Mouse (Mus musculus): ENCODE measurements around the gene Adamts9.

Gene Adamts9

DNA sequence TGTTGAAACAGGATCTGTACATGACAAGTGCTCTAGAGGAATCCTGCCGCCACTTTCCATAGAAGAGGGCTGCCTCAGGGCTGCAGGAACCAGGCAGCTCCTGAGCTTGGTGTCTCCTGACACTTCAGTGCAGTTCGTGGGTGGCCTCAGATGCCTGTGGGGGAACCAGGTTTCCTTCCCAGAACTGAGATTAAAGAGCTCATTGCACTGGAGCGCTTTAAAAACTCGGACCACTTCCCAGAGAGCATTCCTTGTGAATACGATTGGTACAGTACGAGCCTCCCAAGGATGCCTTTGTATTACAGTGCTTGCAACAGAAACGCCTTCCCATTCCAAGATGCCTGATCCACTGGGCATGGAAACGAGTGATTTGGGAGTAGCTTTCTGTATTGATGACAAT lies 18.8 kb downstream of the Adamts9 start:
- no peak for DNase-seq (ENCODE audit: low read depth, low spot score)

- DNase-seq (ENCODE audit: low read depth, low spot score) = no peak
Measured at GRCm38 (mm10) chr6:92921843-92922242, 21.4 kb downstream of the Adamts9 start.

- no peak for DNase-seq (ENCODE audit: low read depth, low spot score)
Measured at GRCm38 (mm10) chr6:92920938-92921689, 22.2 kb downstream of the Adamts9 start.

- DNase-seq (ENCODE audit: low read depth, low spot score) = no peak
Measured at GRCm38 (mm10) chr6:92910611-92911010, 32.7 kb downstream of the Adamts9 start.

DNA sequence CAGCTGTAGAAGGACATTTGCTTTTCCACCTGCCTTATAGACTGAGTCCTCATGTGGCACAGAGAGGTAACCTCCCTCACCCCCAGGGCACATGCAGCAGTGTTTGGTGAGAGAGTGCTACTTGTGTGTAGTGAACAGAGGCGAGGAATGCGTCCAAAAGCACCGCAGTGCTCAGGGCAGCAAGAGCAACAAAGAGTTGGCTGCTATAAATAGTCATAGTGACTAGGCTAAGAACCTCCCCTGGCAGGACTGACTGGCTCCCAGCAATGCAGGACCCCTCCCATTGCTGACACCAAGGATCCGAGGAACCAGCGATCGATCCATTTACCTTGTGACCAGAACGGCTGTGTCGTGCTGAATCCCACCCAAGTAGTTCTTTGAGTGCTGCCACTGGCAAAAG lies 33.9 kb downstream of the Adamts9 start:
- DNase-seq (ENCODE audit: low read depth, low spot score) = no peak

DNA sequence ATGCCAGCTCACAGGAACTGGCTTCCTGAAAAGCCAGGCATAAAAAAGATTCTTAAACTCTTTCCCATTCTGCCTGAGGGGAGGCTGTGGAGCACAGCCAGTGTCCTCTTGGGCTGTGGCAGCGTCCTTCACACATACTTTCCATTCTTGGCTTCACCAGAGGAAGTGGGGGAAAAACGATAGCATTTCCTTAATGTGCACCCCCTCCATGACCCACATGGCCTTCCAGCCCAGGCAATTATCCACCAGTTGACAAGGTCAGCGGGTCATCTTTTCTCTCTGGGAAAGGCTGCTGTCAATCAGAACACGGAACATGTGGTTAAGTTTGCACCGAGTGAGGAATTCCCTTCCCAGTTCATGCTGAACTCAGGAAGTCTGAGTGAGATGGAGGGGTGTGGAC lies 37.4 kb downstream of the Adamts9 start:
- no peak for DNase-seq (ENCODE audit: low read depth, low spot score)

DNA sequence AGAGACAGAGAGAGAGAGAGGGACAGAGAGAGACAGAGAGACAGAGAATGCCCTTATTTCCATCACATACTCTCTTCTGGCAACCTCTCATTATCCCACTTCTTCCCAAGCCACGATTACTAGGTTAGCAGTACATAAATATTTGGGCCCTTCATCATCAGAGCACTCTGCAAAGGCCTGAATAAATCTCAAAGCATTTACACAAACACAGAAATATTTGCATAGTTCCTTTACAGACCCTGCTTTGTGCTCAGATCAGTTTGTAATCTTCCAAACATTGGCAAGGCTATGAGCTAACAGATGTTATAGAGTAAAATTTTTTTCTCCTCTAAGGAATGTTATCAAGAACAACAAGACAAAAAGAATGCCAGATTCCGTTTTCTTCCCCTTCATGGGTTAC lies 38.8 kb downstream of the Adamts9 start:
- DNase-seq (ENCODE audit: low read depth, low spot score) = no peak

GRCm38 (mm10) chr6:92904037-92904436 lies 39.3 kb downstream of the Adamts9 start:
- DNase-seq (ENCODE audit: low read depth, low spot score) = no peak

GRCm38 (mm10) chr6:92891535-92891934 lies 51.8 kb downstream of the Adamts9 start:
- DNase-seq (ENCODE audit: low read depth, low spot score) = peak; percentile 46

- DNase-seq (ENCODE audit: low read depth, low spot score) = no peak
Measured at GRCm38 (mm10) chr6:92883131-92883900, 60.0 kb downstream of the Adamts9 start.

DNA sequence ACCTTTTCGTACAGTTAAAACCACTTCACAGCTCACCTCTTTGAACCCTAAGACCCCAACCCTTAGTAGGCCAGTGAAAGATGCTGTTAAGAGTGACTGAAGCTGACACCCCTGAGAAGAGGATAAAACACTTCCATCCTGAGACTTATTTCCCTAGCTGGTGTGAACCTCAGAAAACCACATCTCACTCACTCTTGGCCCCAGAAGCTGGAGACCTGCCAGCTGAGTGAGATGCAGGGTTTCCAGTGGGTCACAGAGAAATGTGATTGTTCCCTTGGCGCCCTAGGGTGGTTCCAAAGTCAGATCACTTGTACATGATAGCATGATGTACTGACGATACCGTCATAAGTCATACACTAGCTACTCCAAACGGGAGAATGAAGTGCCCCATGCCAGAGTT lies 60.8 kb downstream of the Adamts9 start:
- DNase-seq (ENCODE audit: low read depth, low spot score) = no peak

DNA sequence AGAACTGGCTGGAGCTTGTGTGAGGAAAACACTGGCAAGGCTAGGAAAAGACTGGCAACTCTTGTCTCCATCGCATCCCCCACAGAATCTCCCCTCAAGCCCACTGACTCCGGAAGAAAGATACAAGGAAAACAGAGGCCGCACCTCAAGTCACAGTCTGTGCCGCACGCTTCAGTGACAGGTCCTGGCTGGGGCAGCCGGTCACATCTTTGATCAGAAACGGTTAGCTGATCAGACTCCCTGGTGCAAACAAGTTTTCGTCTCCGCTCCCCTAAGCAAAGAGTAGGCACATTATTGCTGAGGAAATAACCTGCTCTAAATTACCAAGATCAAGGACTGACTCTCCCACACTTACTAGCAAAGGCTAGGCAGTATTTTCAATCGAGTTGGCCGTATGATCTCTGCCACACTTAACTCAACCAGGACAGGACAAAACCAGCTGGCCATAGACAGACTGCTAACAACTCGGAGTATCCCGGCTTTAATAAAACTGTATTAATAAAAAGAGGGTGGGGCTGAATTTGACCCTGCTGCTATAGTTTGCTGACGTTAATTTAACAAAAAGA lies 63.5 kb downstream of the Adamts9 start:
- no peak for DNase-seq (ENCODE audit: low read depth, low spot score)

- no peak for DNase-seq (ENCODE audit: low read depth, low spot score)
Measured at GRCm38 (mm10) chr6:92878771-92879170, 64.5 kb downstream of the Adamts9 start.

- DNase-seq (ENCODE audit: low read depth, low spot score) = no peak
Measured at GRCm38 (mm10) chr6:92877236-92877635, 66.1 kb downstream of the Adamts9 start.

GRCm38 (mm10) chr6:92876121-92876520 lies 67.2 kb downstream of the Adamts9 start:
- DNase-seq (ENCODE audit: low read depth, low spot score) = no peak

DNA sequence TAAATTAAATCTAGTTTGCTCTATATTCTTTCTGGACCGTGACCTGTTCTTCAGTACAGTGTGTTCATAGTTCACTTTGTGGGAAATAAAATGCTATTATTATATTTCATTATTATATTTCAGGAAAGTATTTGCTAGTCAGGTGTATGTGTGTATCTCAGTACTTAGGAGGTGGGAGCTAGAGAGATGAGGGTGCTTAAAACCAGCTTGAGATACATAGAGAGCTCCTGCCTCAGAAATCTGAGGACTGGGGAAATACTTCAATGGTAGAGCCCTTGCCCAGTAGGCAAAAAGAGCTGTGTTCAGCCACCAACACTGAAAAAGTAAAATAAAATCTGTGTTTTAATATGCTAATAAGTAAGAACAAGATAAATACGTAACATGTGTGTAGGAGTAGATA lies 68.0 kb downstream of the Adamts9 start:
- DNase-seq (ENCODE audit: low read depth, low spot score) = no peak

DNA sequence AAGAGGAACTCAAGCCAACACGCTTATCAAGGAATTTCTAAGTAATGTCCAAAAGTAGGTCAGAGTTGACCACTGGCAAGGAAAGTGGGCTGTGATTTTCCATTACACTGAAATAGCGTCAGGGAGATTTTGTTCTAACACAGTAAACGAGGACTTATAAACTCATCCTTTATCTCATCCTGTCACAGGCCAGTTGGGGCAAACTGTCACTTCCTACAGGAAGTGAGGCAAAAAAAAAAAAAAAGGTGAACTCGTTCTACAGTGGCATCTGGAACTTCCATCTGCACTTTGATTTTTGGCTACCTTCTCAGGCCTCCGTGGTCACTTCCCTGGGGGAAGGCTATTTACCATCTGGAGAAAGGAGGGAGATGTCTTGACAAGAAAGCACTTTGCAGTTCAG lies 68.4 kb downstream of the Adamts9 start:
- DNase-seq (ENCODE audit: low read depth, low spot score) = no peak

DNA sequence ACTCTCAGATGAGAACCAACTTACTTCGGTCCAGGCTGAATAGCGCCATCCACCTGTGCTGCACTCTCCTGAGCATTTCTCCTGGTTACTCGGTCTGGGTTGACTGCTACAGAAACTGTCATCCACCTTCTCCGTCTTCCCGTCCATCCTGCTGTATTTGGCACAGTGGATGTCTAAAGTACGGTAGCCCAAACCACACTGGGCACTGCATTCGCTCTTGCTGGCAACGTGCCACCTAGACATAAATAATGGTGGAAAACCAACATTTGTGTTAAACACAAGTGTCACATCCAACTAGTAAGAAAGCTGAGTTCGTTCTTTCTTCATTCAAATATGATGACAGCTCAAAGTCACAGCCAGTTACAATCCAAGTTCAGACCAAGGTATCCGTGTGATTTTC lies 70.5 kb downstream of the Adamts9 start:
- DNase-seq (ENCODE audit: low read depth, low spot score) = no peak

GRCm38 (mm10) chr6:92871813-92872212 lies 71.5 kb downstream of the Adamts9 start:
- DNase-seq (ENCODE audit: low read depth, low spot score) = no peak

DNA sequence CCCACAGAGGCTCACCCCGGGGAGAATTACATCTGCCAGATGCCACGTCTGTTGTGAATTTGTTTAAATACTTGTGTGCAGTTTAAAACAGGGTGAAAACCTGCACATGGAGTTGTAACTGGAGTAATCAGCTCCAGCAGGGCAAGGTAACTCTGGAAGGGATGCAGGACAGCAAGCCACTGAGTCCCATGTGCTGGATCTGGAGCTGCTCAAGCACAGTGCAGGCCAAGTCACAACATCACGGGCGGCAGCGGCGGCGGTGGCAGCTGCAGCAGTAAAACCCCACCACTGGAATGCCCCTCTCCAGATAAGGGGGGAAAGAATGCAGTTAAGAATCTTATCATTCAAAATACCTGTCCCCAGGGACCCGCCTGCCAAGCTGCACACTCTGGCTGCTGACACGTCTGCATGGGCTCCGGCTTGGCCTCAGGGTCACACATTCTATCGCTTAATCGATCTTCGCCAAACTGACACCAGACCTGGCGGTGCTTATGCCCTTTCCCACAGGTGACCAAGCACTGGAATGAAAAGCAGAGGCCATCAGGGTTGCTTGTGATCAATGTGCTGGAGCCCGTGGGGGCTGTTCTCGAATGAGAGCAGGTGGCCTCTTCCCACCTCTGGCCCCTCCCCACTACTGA lies 73.6 kb downstream of the Adamts9 start:
- peak; percentile 59 for DNase-seq (ENCODE audit: low read depth, low spot score)

DNA sequence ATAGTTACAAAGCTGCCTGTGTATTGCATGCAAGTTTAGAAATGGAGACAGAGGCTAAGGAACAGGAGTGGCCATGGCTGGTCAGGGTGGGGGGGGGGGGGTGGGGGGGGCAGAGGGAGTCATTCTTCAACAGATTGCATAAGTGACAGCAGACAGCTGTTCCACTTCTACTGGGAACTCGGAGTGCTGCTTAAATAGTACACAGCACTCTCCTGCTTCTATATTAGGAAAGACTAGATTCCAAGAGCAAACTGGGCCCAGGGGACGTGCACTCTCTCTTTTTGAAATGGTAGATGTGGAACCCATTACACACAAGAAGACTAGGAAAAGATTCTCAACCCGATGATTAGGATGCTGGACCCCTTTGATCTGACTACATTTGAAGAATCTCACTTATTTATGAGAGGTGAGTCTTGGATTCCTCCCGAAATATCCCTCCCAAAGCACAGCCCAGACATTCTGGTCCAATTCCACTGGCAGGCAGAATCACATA lies 74.2 kb downstream of the Adamts9 start, which contains the start of gene Gm15737:
Gene Gm15737, plus strand, starts transcription at position 269 of the 493 bp plus-strand sequence.
- DNase-seq (ENCODE audit: low read depth, low spot score) = no peak

DNA sequence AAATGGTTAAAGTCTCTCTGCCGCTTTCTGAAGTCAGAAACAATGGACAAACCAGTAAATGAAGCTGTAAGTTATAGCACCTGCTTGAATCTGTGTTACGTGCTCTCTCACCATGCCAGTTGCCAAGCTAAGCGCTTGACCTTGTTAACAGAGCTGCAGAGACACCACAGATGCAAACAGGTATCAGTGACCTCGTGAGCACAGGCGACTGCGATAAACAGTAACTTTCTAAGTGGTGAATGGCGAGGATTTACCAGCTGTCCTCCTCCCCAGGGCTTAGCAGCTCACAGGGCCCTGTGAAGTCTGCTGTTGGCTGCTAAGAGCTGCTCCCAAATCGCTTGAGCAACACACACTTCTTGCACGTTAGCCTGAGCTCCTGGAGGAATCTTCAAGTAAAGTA lies 80.7 kb downstream of the Adamts9 start:
- no peak for DNase-seq (ENCODE audit: low read depth, low spot score)
